Mouse (Mus musculus): ENCODE data around the gene Naa80.

DNA sequence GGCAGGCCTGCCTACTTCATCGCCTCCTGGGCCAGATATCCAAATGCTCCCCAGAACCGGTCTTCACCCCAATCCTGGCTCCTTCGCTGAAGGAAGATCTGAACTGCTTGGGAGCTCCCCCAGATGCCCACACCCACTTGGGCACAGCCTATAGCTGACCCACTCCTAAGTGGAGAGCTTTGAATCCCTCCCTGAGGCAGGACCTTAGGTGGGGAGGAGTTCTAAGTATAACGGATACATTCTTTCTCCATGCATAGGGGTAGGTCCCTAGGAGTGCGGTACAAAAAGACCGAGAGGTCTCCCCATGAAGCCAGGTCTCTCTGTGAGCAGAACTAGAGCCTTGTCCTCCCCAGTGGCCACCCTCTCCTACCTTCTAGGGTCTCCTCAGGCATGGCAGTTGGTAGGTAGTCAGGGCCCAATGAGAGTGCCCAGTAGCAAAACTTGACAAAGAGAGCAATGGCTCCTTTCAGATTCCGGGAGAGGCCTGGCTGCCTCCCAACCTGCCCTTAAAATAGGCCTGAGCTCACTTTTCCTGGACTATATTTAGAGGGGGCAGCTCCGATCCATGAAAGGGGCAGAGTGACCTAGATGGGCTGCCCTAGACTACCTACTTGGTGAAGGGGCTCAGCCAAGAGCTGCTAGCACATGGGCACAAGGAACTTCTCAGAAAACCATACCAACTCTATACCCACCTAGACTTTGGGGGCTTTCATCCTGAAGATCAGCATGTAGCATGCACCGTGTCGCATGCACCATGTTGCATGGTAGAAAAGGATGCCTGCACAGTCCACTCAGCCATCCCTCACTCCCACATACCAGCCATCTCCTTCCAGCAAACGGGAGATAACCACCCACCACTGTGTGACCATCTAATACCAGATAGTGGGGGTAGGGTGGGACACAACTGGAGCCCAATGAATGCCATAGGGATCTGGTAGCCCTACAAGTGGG is 18.2 kb downstream of the Naa80 start:
- no peak for TF ChIP-seq CTCF (IDR thresholded peaks at IDR 0.05; ENCODE audit: borderline replicate concordance, extremely low read depth, insufficient read depth, insufficient read length)
- no peak for TF ChIP-seq POLR2A (IDR thresholded peaks at IDR 0.05; ENCODE audit: borderline replicate concordance, extremely low read depth, insufficient read depth, insufficient read length, poor library complexity, severe bottlenecking)

All from brain, embryonic 14.5 days (tissue).